Mouse (Mus musculus) kidney, postnatal 36 days (tissue): Measurements from ENCODE around the gene Ablim1.

Experiments used
- DNase-seq, 2 experiments: peaks; one replicate each; pipeline ENCODE4 v3.0.0; 2021 to 2022; ENCODE audit warnings: mixed read lengths in 2 of 2

The Ablim1 gene

GRCm38 (mm10) chr19:57298006-57298405, 16.7 kb downstream of the Ablim1 start:
- peak in 1 of 2 experiments; percentile 58 for DNase-seq

- no peak for DNase-seq
Observed at GRCm38 (mm10) chr19:57297447-57297846, 17.3 kb downstream of the Ablim1 start.

- no peak for DNase-seq
Observed at GRCm38 (mm10) chr19:57296539-57296938, 18.2 kb downstream of the Ablim1 start.

GRCm38 (mm10) chr19:57295521-57295920, 19.2 kb downstream of the Ablim1 start:
- no peak for DNase-seq

- DNase-seq = no peak
Observed at GRCm38 (mm10) chr19:57294356-57294755, 20.4 kb downstream of the Ablim1 start.

GRCm38 (mm10) chr19:57293737-57294136, 21.0 kb downstream of the Ablim1 start:
- peak in 1 of 2 experiments; percentile 72 for DNase-seq

- no peak for DNase-seq
Observed at GRCm38 (mm10) chr19:57283310-57283709, 31.4 kb downstream of the Ablim1 start.

GRCm38 (mm10) chr19:57282642-57283041, 32.1 kb downstream of the Ablim1 start:
- no peak for DNase-seq

- peak; percentile 34 to 46 for DNase-seq
Observed at GRCm38 (mm10) chr19:57279666-57280065, 35.1 kb downstream of the Ablim1 start.

GRCm38 (mm10) chr19:57278263-57278662, 36.5 kb downstream of the Ablim1 start:
- peak in 1 of 2 experiments; percentile 29 for DNase-seq

- DNase-seq = no peak
Observed at GRCm38 (mm10) chr19:57277010-57277409, 37.7 kb downstream of the Ablim1 start.

GRCm38 (mm10) chr19:57275166-57275953, 39.4 kb downstream of the Ablim1 start:
- DNase-seq = peak; percentile 59 to 86

GRCm38 (mm10) chr19:57274717-57275116, 40.0 kb downstream of the Ablim1 start:
- peak; percentile 92 to 94 for DNase-seq

- DNase-seq = peak in 1 of 2 experiments; percentile 54
Observed at GRCm38 (mm10) chr19:57274286-57274685, 40.4 kb downstream of the Ablim1 start.

- peak; percentile 85 to 90 for DNase-seq
Observed at GRCm38 (mm10) chr19:57272824-57273613, 41.7 kb downstream of the Ablim1 start.

- no peak for DNase-seq
Observed at GRCm38 (mm10) chr19:57271757-57272156, 43.0 kb downstream of the Ablim1 start.

- no peak for DNase-seq
Observed at GRCm38 (mm10) chr19:57270711-57271110, 44.0 kb downstream of the Ablim1 start.

GRCm38 (mm10) chr19:57269791-57270190, 44.9 kb downstream of the Ablim1 start:
- DNase-seq = no peak

- DNase-seq = no peak
Observed at GRCm38 (mm10) chr19:57267531-57267930, 47.2 kb downstream of the Ablim1 start.

GRCm38 (mm10) chr19:57266374-57267085, 48.2 kb downstream of the Ablim1 start:
- DNase-seq = no peak

GRCm38 (mm10) chr19:57264296-57264947, 50.3 kb downstream of the Ablim1 start:
- DNase-seq = no peak

GRCm38 (mm10) chr19:57257801-57258200, 56.9 kb downstream of the Ablim1 start:
- DNase-seq = no peak

- DNase-seq = no peak
Observed at GRCm38 (mm10) chr19:57256666-57257065, 58.1 kb downstream of the Ablim1 start.
